Mouse (Mus musculus): ENCODE measurements around the gene AB124611.
A peak's percentile ranks its signal among the peaks of the same experiment; 100 is the strongest.

Gene AB124611

DNA sequence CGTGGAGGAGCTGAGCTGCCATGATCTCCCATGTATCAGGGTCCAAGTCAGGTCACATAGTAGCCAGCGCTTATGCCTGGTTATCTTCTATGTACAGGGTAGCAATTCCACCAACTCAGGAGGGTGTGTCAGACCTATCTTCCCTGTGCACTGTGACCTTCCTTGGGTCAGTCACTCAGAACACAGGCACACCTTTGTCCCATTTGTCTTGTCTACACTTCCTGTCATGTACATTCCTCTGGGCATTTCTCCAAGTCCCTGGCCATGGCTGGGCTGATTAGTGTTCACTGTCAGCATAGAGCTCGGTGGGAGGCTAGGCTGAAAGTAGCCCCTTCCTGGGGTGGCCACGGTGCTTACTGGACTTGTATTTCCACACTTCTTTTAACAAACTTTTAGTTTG, 32.4 kb downstream of the AB124611 start:
- DNase-seq (ENCODE audit: extremely low read depth, insufficient read length, low spot score), result no peak

DNA sequence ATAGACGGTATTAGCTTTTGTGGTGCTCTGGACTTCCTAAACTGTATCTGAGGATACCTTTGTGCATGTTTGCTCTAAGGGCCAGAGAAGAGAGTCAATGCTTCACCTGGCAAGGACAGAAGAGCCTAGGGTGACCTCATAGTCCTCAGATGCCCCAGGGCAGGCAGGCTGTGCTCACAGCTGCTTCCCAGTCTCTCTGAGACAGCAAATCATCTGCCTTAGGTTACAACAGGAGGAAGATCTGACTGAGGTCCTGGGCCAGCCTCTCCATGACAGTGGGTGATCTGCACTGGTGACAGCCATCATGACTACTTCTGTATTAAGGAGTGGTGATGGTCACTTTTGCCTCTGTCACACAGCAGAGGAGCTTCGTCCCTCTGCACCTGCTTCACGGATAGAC, 33.2 kb downstream of the AB124611 start:
- no peak for DNase-seq (ENCODE audit: extremely low read depth, insufficient read length, low spot score)

DNA sequence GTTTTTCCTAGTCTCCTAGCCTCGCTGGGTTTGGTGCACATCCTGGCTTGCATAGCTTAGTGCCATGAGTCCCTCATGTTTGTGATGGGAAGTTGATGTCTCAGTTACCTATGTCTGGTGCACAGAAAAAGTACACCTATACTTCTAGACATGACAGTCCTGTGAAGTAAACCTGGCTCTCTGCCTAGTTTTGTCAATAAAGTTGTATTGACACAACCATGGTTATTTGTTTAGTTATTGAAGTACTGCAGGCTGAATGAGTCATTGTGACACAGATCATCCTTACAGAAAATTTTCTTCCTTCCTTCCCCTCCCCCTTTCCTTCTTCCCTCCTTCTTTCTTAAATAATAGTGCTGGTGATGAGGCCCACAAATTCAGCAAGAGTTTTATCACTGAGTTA, 38.4 kb downstream of the AB124611 start:
- no peak for DNase-seq (ENCODE audit: extremely low read depth, insufficient read length, low spot score)

DNA sequence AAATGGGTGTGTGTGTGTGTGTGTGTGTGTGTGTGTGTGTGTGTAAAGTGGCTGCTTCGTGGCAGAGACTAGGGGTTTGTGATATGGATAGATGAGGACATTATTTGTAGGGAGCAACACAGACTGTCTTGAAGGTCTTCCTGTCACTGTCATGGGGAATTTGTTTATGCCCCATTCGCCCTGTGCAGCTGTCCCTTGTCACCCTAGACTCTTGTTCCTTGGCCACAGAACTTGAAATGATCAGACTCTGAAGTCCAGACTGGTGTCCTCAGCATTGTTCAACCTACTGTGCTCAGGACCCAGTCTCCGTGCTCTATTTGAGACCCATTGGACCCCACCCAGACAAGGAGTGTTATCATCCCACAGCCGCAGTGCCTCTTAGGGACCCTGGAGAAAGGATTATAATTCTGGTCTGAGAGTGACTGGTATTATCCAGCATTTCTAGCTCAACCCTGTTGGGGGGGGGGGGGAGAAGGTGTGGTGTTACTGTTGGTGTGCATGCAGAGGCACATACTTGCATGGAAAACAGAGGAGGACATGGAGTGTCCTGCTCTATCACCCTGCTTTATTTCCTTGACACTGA, 39.1 kb downstream of the AB124611 start:
- no peak for DNase-seq (ENCODE audit: extremely low read depth, insufficient read length, low spot score)

DNA sequence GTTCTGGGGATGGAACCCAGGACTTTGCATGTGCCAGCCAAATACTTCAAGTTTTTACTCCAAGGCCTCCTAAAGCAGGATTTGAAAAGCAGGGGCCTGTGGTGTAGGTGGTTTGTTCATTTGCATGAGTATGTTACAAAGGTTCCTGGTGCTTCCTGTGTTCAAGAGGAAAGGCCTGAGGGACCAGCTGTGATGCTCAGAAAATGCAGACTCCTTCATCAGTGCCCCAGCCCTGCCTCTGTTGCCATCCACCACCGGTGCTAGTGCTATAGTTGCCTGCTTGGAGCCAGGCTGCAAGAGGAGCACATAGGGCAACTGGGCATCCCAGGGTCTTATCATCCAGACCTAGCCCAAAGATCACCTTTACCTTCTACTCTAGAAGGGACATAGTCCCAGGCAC, 40.6 kb downstream of the AB124611 start:
- DNase-seq (ENCODE audit: extremely low read depth, insufficient read length, low spot score), result no peak

DNA sequence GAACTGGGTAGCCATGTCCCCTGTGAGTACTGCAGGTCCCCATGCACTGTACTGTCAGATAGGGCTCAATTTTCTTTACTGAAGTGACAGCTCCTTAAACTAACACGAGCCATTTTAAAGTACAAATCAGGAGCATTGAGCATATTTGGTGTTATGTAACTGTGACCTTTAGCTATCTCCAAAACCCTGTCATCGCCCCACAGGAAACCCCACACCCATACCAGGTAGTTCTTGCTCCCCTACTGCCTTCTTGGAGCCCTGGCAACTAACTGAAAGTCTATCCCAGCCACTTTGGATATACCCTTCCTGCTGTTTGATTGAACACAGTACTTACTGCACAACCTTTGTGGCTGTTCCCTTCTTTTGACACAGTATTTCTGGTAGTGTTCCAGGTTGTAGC, 41.1 kb downstream of the AB124611 start:
- DNase-seq (ENCODE audit: extremely low read depth, insufficient read length, low spot score), result no peak

DNA sequence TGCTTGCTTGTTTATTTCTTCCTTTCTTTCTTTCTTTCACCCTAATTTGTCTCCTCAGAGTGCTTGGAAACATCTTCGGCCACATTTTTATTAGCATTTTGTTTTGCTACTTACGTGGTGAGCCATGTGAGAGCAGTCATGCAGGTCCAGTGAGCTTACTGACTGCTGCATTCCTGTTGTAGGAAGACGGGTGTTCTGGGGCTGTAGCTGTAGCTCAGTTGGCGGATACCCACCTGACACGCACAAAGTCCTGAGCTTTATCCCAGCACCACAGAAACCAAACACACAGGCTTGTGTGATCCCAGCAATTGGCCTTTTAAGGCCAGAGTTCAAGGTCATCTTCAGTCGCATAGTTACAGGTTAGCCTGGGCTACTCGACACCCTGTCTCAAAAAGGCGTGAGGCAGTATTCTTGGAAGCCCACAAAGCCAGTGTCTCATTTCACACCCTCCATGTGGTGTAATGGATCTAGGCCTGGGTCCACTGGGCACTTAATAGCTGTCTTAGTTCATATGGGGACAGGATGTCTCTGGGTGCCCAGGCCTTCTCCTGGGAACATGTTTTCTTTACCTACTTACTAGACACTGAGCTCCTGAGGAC, 42.8 kb downstream of the AB124611 start:
- DNase-seq (ENCODE audit: extremely low read depth, insufficient read length, low spot score), result no peak

DNA sequence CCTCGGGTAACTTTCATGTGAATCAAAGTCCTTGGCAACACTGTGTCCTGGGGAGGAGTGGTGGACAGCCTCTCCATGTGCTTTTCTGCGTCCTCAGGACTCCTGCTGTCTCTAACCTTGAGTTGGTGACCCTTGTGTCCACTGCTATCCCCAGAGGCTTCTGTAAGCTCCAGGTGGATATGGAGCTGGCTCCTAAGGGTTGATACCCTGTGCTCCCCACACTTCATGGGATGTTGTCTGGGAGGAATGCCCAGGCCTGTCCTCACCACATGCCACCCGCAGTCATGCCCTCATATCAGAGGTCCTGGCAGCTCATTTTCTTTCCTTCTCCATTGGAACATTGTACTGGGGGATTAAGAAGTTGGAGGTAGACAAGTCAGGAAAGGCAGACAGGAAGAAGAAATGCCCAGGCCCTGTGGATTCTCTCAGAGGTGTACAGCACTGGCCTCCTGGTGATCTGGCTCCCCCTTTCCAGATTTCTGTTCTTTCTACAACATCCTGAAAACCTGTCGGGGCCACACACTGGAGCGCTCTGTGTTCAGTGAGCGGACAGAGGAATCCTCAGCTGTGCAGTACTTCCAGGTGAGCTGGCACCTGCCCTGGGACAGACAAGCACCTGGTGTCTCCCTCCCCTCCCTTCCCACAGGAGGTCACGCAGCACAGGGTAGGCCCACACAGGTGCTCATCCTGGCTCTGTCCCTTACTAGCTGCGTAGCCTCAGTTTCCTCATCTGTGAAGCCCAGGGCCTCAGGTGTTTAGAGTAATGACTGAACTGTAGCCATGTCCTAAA, 48.2 kb downstream of the AB124611 start:
- DNase-seq (ENCODE audit: extremely low read depth, insufficient read length, low spot score), result no peak

DNA sequence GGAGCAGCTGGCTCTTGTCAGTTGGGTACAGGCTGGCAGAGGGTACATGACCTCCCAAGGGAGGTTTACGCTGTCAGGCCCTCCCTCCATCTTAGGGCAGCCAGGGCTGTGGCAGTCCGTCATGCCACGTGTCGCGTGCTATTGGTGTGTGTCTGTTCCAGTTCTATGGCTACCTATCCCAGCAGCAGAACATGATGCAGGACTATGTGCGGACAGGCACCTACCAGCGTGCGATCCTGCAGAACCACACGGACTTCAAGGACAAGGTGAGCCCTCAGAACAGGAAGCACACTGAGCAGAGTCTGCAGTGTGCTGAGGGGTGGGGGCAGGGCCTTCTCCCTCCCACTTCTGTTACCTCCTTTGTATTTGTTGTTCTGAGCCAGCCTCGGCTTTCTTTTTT, 49.3 kb downstream of the AB124611 start:
- DNase-seq (ENCODE audit: extremely low read depth, insufficient read length, low spot score), result no peak

DNA sequence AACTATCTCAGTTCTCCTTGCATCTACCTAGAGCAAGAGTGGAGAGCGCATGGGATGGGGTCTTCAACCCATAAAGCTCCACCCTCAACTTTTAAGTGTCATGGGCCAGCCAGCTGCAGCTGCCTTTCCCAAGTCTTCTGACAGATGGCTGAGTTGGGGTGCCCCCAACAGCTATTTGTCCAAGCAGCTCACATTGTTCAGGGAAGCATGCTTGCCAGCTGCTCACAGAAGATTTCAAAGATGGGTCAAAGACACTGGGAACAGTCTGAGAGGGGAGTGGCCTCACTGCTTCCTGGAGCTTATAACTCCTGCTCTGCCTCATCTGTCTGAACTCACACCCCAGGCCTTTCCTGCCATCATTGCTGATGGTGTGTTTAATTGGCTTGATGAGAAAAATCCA, 50.3 kb downstream of the AB124611 start:
- DNase-seq (ENCODE audit: extremely low read depth, insufficient read length, low spot score), result no peak

DNA sequence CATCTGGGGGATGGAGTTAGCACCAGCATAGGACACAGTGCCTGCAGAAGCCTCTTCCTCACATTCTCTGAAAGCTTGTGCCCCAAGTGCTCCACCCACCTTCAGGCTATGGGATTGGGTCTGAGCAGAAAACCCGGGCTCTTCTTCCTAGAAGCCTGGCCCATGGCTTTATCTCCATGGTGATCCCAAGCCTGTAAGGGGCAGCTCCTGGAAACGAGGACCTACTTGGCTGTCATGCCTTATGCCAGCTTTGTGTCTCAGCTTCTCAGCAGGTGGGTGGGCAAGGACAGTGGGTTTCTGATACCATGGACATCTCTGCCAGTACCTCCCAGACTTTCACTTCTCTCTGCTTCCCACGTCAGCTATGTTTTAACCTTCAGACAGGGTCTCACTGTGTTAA, 52.2 kb downstream of the AB124611 start:
- no peak for DNase-seq (ENCODE audit: extremely low read depth, insufficient read length, low spot score)

DNA sequence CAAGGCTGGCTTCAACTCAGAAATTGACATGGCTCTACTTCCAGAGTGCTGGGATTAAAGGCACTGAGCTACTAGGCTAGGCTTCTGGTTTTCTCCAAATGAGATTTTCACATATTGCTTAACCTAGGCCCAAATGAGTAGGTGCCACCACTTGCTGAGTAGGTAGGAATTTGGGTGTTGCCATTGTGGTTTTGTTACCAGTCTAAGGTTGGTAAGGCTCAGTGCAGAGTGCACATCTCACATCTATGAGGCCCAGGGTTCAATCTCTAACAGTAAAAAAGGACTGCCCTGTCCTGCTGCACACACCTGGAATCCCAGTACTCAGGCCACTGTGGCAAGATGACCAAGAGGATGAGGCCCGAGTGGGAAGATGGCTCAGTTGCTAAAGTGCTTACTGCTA, 59.4 kb downstream of the AB124611 start:
- DNase-seq (ENCODE audit: extremely low read depth, insufficient read length, low spot score), result no peak

DNA sequence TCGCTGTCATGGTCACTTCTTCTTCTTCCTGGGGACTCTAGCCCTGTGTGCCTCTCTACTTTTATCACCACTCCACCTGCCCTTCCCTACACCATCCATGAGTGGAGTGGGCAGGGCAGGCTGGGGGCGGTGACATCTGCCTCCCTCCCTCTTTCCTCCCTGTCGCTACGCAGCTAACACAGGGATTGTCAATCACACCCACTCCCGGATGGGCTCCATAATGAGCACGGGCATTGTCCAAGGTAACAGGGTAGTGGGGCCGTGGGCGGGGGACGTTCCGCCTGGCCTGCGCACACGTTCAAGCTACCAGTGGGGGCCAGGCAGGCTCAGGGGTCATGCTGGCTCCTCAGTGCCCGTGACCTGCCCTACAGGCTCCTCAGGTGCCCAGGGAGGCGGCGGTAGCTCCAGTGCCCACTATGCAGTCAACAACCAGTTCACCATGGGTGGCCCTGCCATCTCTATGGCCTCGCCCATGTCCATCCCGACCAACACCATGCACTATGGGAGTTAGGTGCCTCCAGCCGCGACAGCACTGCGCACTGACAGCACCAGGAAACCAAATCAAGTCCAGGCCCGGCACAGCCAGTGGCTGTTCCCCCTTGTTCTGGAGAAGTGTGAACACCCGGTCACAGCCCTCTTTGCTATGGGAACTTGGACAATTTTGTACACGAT, 61.8 kb downstream of the AB124611 start:
- no peak for DNase-seq (ENCODE audit: extremely low read depth, insufficient read length, low spot score)

DNA sequence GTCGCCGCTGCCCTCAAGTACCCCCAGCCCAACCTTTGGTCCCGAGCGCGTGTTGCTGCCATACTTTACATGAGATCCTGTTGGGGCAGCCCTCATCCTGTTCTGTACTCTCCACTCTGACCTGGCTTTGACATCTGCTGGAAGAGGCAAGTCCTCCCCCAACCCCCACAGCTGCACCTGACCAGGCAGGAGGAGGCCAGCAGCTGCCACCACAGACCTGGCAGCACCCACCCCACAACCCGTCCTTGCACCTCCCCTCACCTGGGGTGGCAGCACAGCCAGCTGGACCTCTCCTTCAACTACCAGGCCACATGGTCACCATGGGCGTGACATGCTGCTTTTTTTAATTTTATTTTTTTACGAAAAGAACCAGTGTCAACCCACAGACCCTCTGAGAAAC, 62.4 kb downstream of the AB124611 start:
- no peak for DNase-seq (ENCODE audit: extremely low read depth, insufficient read length, low spot score)

DNA sequence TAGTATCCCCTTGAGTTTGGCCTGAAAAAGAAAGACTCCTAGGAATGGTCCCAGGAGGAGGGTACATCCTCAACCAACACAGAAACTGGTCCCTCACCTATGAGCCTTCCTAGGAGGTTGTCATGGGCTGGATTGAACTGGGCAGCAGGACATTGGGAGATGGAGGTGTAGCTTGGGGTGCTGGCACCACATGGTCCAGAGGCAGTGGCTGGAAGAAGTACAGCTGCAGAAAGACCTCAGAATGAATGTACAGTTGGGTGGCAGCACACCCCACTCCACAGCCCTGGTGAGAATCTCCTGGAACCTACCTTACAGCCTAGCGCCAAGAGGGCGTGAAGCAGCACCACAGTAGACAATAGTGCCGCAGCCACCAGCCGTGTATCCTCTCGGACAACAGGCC, 63.6 kb downstream of the AB124611 start:
- DNase-seq (ENCODE audit: extremely low read depth, insufficient read length, low spot score), result no peak

DNA sequence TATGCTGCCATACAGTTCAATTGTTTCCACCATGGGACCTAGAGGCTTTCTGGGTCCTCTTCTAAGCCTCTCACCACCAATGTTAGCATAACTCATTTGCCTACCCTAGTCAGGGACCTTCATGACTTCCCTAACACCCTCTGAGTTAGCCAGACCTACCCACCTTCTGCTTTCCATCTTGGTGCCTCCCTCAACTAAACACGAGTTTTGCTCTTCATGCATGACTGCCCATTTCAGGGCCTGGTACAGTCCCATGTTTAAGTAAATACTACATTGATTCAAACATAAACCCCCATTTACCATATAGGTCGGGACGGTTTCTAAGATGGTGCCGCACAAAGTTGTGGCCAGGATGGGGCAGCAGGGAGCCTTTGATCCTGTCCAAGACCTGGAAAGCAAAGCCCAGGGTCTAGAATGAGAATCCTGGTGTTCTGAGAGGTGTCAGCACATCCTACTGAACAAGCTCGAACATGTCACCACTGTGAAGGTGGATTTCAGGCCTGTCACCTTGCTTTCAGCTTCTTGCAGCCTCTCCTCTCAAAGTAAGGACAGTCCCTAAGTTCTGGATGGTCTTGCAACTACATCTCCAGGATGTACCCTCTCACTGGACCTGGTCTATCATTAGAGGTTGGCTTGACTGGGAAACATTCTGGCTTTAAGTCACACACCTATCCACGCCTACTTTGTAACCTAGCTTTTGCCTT, 65.3 kb downstream of the AB124611 start:
- DNase-seq (ENCODE audit: extremely low read depth, insufficient read length, low spot score), result no peak

DNA sequence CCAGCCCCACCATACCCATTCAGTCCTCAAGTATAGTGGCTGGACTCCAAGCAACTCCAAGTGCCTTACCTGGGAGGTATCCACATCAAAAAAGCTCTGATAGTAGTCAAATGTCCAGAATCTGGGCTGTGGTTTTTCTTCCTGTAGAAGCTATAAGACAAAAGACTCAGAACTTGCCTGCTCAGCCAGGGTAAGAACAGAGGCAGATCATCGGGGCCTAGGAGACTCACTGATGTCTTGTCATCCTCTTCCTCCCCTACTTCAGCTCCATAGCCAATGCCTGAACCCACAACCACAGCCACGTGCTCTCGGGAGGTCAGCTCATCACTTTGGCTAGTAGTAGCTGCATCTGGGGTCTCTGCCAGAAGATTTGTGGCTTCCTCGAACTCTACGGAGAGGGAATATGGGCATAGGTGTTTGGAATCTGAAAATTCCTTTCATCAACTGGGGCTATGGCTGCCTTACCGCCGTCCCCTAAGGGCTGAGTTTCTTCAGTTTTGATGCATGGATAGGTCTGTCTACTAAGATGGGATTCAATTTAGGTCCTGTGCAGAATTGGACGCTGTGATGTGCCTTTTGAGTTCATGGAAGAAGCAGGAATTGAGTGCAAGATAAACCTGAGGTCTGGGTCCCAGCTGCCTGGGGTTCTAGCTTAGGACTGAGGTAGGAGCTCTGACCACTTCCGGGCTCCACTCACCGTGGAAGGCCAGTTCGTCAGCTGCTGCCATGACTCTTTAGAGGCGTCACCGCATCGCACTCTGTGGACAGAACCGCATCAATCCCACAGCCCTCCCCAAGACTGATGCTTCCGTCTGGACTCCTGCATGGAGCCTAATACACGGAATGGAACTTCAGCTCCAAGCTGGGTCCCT, 66.1 kb downstream of the AB124611 start:
- peak; percentile 83 for DNase-seq (ENCODE audit: extremely low read depth, insufficient read length, low spot score)

DNA sequence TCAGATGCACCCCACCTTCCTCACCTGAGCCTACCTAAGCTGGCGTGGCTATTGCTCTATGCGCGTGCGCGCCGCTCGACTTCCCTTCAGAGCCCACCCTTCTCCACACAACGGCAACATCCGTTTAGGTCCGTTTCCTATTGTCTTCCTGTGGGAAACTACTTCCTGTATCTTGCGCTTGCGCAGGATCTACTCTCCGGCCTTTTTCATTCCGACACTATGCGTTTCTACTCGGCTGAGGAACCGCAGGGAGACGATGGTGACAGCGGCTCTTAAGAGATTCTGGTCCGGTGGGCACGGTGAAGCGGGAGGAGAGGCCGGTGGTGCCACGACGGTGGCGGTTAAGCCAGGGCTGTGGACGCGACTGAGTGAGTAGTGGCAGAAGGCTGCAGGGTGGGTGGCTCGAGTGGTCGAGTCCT, 66.7 kb downstream of the AB124611 start, which contains the start of the genes Timm29 and Yipf2:
Gene Timm29, plus strand, starts transcription at position 20 of the 419 bp plus-strand sequence.
Gene Yipf2, minus strand, starts transcription at position 126 of the 419 bp plus-strand sequence.
- DNase-seq (ENCODE audit: extremely low read depth, insufficient read length, low spot score), result peak; percentile 88

DNA sequence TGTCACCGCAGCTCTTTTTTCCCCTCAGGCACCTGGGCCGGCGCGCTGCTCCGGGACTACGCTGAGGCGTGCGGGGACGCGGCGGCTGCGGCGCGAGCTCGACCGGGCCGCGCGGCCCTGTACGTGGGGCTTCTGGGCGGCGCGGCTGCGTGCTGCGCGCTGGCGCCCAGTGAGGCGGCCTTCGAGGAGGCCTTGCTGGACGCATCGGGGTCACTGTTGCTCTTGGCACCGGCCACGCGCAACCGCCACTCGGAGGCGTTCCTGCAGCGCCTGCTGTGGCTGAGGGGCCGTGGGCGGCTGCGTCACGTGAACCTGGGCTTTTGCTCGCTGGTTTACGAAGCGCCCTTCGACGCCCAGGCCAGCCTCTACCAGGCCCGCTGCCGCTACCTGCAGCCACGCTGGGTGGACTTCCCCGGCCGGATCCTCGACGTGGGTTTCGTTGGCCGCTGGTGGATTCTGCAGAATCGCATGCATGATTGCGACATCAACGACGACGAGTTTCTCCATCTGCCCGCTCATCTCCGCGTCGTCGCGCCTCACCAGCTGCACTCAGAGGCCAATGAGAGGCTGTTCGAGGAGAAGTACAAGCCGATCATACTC, 67.2 kb downstream of the AB124611 start:
- no peak for DNase-seq (ENCODE audit: extremely low read depth, insufficient read length, low spot score)

Measured in 3134 (cell line).